Mouse (Mus musculus) layer of hippocampus, adult 8-10 months (tissue): ENCODE results near the gene Celsr1. TPM values are rescaled to one million over a fixed set of nuclear protein-coding genes. Genes with fewer than 3 reads are reported as not detected.

Experiments used
- DNase-seq, 2 experiments: peaks; one replicate each; pipeline ENCODE4 v3.0.0; 2022; ENCODE audit warnings: low spot score in 2 of 2
- total RNA-seq, 4 experiments: library from RNA; stranded (reverse); gene quantifications; 2 replicates each; pipeline ENCODE4 v1.2.4; 2022

Celsr1 gene
- total RNA-seq = 1 to 10 TPM; 6.0 to 7.0 (median 6.6) TPM

- DNase-seq = no peak
These were observed at the start of gene Celsr1 for GRCm38 (mm10) chr15:86033191-86033841. Celsr1 (minus strand) TSS chr15:86033777.

- no peak for DNase-seq
These were observed 49.7 kb upstream of the Celsr1 start for GRCm38 (mm10) chr15:86083261-86083741.

GRCm38 (mm10) chr15:86082551-86082961, 49.0 kb upstream of the Celsr1 start:
- peak in 1 of 2 experiments; percentile 43 for DNase-seq

GRCm38 (mm10) chr15:86081654-86082053, 48.1 kb upstream of the Celsr1 start:
- no peak for DNase-seq

- no peak for DNase-seq
These were observed 46.8 kb upstream of the Celsr1 start for GRCm38 (mm10) chr15:86080408-86080807.

- no peak for DNase-seq
These were observed 46.3 kb upstream of the Celsr1 start for GRCm38 (mm10) chr15:86079876-86080275.

DNA sequence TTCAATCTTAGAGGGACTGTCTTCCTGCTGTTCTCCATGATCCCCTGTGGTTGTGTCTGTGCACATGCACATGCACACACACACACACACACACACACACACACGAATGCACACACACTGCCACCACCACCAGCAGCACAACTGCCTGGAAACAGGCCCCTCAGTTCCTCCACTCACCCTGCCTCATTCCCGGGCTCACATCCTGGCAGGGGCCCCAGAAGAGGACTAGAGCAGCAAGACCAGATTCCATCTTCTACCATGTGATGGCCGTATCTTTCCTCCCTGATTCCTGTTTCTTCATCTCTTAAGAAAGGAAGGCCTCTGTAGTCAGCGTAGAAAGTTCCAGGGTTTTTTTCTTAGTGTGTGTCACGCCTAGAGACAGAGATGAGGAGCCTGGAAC, 45.9 kb upstream of the Celsr1 start:
- DNase-seq = no peak

DNA sequence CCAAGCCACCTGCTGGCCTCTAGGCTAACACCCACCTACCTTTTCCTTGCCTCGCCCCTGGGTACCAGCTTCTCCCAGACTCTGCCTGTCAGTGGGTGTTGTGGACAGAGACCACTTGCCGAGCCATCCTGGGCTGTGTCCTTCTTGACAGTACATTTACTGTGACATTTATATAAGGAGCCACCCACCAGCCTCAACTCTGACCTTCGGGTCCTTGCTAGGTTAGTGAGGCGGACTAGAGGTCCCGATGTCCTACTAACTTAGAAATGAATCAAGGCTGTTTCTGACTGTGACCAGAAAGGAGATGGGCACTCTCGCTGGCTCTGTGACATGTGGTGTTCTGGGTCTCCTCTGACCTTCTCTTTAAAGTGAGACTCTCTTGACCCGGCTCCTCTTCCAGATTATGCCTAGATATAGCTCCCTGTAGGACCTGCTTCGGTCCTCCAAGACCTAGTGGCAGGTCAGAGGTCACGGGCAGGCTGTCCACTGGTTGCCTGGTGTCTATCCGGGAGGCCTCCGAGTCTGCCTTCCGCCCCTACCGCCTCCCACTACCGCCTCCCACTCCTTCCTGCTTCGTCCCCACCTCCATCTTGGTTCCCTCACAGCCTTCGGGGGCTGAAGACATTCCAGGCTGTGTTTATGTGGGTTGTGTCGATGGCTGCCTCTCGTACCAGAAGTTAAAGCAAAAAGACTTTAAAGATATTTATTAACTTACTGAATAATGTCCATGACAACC, 45.1 kb upstream of the Celsr1 start:
- DNase-seq = no peak

GRCm38 (mm10) chr15:86077934-86078333, 44.4 kb upstream of the Celsr1 start:
- DNase-seq = no peak

GRCm38 (mm10) chr15:86076378-86076777, 42.8 kb upstream of the Celsr1 start:
- DNase-seq = no peak

GRCm38 (mm10) chr15:86076048-86076315, 42.4 kb upstream of the Celsr1 start:
- DNase-seq = no peak

DNA sequence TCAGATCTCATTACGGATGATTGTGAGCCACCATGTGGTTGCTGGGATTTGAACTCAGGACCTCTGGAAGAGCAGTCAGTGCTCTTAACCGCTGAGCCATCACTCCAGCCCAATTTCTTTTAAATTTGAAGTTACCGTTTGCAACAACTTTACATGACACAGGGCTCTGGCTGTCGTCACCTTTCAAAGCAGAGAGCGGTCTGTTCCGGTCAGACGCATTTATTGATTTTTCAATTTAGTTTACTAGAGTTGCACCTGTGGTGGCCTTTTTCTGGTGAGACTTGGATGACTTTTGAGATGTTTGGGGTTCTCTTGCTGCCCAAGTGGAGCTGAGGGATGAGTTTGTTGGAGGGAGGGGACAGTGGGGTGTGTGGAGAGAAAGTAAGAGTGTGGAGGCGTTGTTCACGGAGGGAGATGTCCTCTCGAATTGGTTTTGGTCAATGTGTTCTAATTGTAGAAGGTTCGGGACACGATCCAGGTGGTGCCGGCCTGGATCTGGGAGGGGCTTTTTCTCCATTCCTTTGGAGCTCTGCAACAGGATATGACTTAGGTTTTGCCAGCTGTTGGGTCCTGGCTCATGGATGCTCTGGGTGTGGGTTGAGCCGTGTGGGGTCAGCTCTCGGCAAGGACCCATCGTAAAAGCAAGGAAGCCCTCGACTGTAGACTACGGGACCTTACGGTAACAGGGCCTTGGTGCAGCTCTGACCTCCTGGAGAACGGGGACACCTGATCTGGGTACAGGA, 41.9 kb upstream of the Celsr1 start:
- DNase-seq = no peak

GRCm38 (mm10) chr15:86074171-86074937, 40.8 kb upstream of the Celsr1 start:
- no peak for DNase-seq

GRCm38 (mm10) chr15:86071166-86071565, 37.6 kb upstream of the Celsr1 start:
- DNase-seq = no peak

- no peak for DNase-seq
These were observed 36.8 kb upstream of the Celsr1 start for GRCm38 (mm10) chr15:86070368-86070767.

GRCm38 (mm10) chr15:86069011-86069791, 35.6 kb upstream of the Celsr1 start:
- no peak for DNase-seq

DNA sequence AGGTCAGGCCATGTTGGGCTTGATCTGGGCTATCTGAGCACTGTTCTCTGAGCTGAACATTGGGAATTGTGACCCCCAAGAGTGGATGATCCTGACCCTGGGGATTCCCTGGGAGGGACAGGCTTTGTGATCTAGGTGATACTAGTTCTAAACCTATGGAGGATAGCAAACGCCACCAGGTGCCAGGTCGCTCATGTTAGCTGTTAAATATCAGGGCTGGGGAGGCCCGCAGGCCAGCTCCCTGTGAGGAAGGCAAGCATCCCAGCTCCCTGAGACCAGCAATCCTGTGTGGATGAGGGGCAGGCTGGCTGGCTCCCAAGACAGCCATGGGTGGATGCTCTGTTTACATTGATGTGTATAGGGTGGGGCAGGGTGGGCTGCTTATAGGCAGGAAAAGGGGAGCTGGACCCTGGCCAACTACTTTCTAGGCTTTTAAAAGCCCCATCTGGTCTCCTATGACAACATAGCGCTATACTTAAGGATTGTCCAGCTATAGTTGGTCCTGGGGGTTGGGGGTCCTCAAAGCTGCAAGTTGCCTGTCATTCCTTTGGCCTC, 34.4 kb upstream of the Celsr1 start:
- DNase-seq = no peak

GRCm38 (mm10) chr15:86067581-86067910, 34.0 kb upstream of the Celsr1 start:
- DNase-seq = no peak

- DNase-seq = no peak
These were observed 33.4 kb upstream of the Celsr1 start for GRCm38 (mm10) chr15:86066836-86067580.

- no peak for DNase-seq
These were observed 31.8 kb upstream of the Celsr1 start for GRCm38 (mm10) chr15:86065367-86065766.
